Mouse (Mus musculus) Patski (cell line): ENCODE results near the gene Wdr24. TPM values are rescaled to one million over a fixed set of nuclear protein-coding genes. Genes with fewer than 3 reads are reported as not detected.

ENCODE experiments used
- ATAC-seq: fragments of 100-300 bp; one replicate; pipeline ENCODE4 v1.8.0; 2021
- CTCF ChIA-PET: fragments of 350-600 bp; sonication (Branson Sonifier 250); formaldehyde crosslinking; loops from one replicate; lab custom pipeline; 2022; ENCODE audit warnings: inconsistent platforms; lab: Charles Lee
- POLR2A ChIA-PET: fragments of 350-600 bp; sonication (Branson Sonifier 250); formaldehyde crosslinking; loops from one replicate; lab custom pipeline; 2022; ENCODE audit warnings: antibody characterized with exemption, inconsistent platforms; lab: Charles Lee
- DNase-seq: peaks from one replicate; pipeline ENCODE4 v3.0.0-alpha.2; 2011; ENCODE audit warnings: low read depth, low spot score
- H3K27me3 ChIP-seq: fragments of 371-371 bp; one replicate; pipeline ENCODE4 v1.5.1; 2021
- CTCF ChIP-seq: fragments of 100-300 bp; IDR thresholded peaks from one replicate; pipeline ENCODE4 v1.5.1; 2021
- in situ Hi-C: fragments of 300-500 bp; cut with MboI; formaldehyde crosslinking; loops from 3 replicates; pipeline ENCODE4 v1.11.1; 2018; ENCODE audit warnings: low pct_unique_long_range_greater_than_20kb, mixed read lengths
- polyA plus RNA-seq: library from polyadenylated mRNA; unstranded; gene quantifications from one replicate; pipeline ENCODE4 v1.2.3, GENCODE M21; 2021

Gene Wdr24
- polyA plus RNA-seq, 1 experiment from 2014 or later, result 29.9 TPM

- H3K27me3 ChIP-seq, result peaks cover 17% of the 10 kb centered on the region
- in situ Hi-C loops, result no loop called here
- ChIA-PET CTCF (no interaction called here), POLR2A (no interaction called here)
- no peak for TF ChIP-seq CTCF
- ATAC-seq (no peak), DNase-seq (no peak)
Measured at GRCm38 (mm10) chr17:25818851-25819780, 4.3 kb upstream of the Wdr24 start.

GRCm38 (mm10) chr17:25824362-25825142, 1.1 kb downstream of the Wdr24 start:
- POLR2A ChIA-PET, result interaction anchor here (2.2 kb wide), 1 partner anchor 8 kb away, joined by 11 read pairs; the partner anchor contains the start of gene Stub1
- DNase-seq (no peak), ATAC-seq (no peak)
- in situ Hi-C loops, result no loop called here
- H3K27me3 ChIP-seq, result peaks cover 4% of the 10 kb centered on the region
- CTCF ChIA-PET, result interaction anchor here (2.3 kb wide), 1 partner anchor 8 kb away, joined by 8 read pairs; the partner anchor contains the start of gene Stub1
- TF ChIP-seq CTCF, result no peak

- in situ Hi-C loops, result no loop called here
- H3K27me3 ChIP-seq, result no peaks in the 10 kb centered on the region
- CTCF ChIA-PET, result no interaction called here
- POLR2A ChIA-PET, result interaction anchor here (0.6 to 1.2 kb wide), 3 partner anchors 12 to 22 kb away, joined by 3 read pairs; partner anchors contain the start of gene Rhbdl1
- no peak for TF ChIP-seq CTCF
- DNase-seq (no peak), ATAC-seq (no peak)
Measured at GRCm38 (mm10) chr17:25825311-25825710, 1.9 kb downstream of the Wdr24 start.

GRCm38 (mm10) chr17:25825984-25826570, 2.6 kb downstream of the Wdr24 start:
- POLR2A ChIA-PET, result interaction anchor here (1.2 kb wide), 1 partner anchor 12 kb away, joined by 3 read pairs; the partner anchor contains the start of gene Rhbdl1
- no peak for TF ChIP-seq CTCF
- ATAC-seq (no peak), DNase-seq (no peak)
- in situ Hi-C loops, result no loop called here
- CTCF ChIA-PET, result no interaction called here
- H3K27me3 ChIP-seq, result no peaks in the 10 kb centered on the region

GRCm38 (mm10) chr17:25827011-25827410, 3.6 kb downstream of the Wdr24 start:
- CTCF ChIA-PET, result no interaction called here

GRCm38 (mm10) chr17:25827546-25828222, 4.3 kb downstream of the Wdr24 start:
- H3K27me3 ChIP-seq, result no peaks in the 10 kb centered on the region
- ChIA-PET CTCF (no interaction called here), POLR2A (interaction anchor here (0.7 to 1.1 kb wide), 2 partner anchors 9 to 47 kb away, joined by 3 to 4 read pairs; partner anchors contain the start of genes Mettl26 and Rhbdl1)
- ATAC-seq (no peak), DNase-seq (no peak)
- in situ Hi-C loops, result no loop called here
- TF ChIP-seq CTCF, result no peak

More at GRCm38 (mm10) chr17:25827011-25827410, 3.6 kb downstream of the Wdr24 start:
- ATAC-seq (no peak), DNase-seq (no peak)
- POLR2A ChIA-PET, result no interaction called here
- TF ChIP-seq CTCF, result no peak
- in situ Hi-C loops, result no loop called here
- no peaks in the 10 kb centered on the region for H3K27me3 ChIP-seq

GRCm38 (mm10) chr17:25828223-25828594, 4.8 kb downstream of the Wdr24 start:
- no peaks in the 10 kb centered on the region for H3K27me3 ChIP-seq
- in situ Hi-C loops, result no loop called here
- ChIA-PET CTCF (no interaction called here), POLR2A (interaction anchor here (0.7 to 1.1 kb wide), 2 partner anchors 9 to 46 kb away, joined by 3 to 4 read pairs; partner anchors contain the start of genes Mettl26 and Rhbdl1)
- DNase-seq (no peak), ATAC-seq (no peak)
- no peak for TF ChIP-seq CTCF

- no peaks in the 10 kb centered on the region for H3K27me3 ChIP-seq
- ChIA-PET POLR2A (interaction anchor here (1.1 kb wide), 1 partner anchor 46 kb away, joined by 3 read pairs; the partner anchor contains the start of gene Mettl26), CTCF (no interaction called here)
- ATAC-seq (no peak), DNase-seq (no peak)
- no peak for TF ChIP-seq CTCF
- in situ Hi-C loops, result no loop called here
Measured at GRCm38 (mm10) chr17:25828712-25829557, 5.5 kb downstream of the Wdr24 start, which contains the start of gene Jmjd8. Jmjd8 (plus strand) TSS chr17:25828867.

GRCm38 (mm10) chr17:25829558-25830017, 6.2 kb downstream of the Wdr24 start:
- POLR2A ChIA-PET, result no interaction called here
- CTCF ChIA-PET, result no interaction called here
- ATAC-seq (no peak), DNase-seq (no peak)
- in situ Hi-C loops, result no loop called here
- H3K27me3 ChIP-seq, result no peaks in the 10 kb centered on the region
- TF ChIP-seq CTCF, result no peak
